Mouse (Mus musculus) NIH3T3 (cell line): ENCODE measurements around the gene Evi5.

ENCODE experiments used
- DNase-seq: peaks from one replicate; pipeline ENCODE4 v3.0.0-alpha.2; 2012; ENCODE audit warnings: low read depth

The Evi5 gene

DNA sequence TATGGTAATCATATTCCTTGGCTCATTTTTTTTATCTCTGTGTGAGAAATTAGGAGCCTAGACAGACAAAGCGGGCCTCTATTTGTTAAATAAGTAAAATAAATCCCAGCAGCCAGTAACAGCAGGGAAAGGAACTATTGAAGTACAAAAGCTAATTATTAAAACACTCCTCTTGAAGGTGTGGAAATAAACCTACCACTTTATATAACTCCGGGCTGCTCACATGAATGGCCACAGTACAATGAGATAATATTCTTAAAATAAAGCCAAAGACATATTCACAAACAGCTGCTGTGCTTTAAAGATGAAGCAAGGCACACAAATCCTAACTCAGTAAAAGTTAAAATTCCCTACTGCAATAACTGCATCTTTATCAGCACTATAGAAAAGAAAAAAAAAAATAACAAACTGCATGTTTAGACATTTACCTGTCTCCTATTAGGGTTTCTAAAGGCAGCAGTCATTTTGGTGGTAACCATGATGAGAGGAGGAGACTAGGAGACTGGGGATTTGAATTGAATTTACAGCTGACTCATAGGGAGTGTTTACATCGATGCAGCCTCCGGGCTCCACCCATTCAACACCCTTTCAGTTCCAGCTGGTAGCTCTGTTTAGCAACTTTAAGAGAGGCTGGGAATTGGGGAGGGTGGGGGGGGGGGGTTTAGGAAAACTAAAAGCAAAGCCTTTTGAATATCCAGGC lies at the start of gene Evi5:
Gene Evi5 (minus strand): TSS at position 547 of the 700 bp plus-strand sequence.
- peak; percentile 74 for DNase-seq

DNA sequence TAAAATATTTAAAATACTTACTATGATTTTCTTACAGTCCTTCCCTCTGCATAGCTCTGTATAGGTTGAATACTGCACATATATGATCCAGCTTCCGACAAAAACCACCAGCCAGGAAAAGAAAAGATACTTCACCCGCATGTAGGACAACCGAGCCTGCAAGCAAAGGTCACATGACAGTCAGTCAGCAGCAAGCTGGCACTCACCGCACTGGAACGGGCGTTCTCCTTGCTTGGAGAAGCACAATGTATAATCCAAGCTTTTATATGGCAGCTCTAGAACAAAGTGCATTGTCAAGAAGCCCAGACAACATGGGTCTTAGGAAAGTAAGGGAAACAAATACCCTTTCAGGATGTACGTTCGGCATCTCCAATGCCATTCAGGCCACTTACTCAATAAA lies 49.7 kb upstream of the Evi5 start:
- DNase-seq = no peak

DNA sequence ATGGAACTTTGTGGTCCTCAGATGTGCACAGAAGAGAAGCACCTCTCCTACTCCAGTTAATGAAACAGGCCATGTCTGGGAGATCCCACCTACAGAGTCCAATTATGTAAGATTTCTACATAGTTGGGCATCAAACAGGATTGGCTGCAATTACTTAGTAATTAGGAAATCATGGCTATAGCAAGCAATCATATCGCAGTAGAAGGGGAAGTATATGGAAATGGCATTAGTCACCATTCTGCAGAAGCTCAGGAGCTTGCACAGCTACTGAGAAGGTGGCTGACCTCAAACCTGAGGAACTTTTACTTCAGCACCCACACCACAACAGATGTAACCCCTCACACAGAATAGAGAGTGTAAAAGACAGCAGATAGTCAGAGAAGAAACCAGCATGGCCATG lies 47.9 kb upstream of the Evi5 start:
- DNase-seq = no peak

DNA sequence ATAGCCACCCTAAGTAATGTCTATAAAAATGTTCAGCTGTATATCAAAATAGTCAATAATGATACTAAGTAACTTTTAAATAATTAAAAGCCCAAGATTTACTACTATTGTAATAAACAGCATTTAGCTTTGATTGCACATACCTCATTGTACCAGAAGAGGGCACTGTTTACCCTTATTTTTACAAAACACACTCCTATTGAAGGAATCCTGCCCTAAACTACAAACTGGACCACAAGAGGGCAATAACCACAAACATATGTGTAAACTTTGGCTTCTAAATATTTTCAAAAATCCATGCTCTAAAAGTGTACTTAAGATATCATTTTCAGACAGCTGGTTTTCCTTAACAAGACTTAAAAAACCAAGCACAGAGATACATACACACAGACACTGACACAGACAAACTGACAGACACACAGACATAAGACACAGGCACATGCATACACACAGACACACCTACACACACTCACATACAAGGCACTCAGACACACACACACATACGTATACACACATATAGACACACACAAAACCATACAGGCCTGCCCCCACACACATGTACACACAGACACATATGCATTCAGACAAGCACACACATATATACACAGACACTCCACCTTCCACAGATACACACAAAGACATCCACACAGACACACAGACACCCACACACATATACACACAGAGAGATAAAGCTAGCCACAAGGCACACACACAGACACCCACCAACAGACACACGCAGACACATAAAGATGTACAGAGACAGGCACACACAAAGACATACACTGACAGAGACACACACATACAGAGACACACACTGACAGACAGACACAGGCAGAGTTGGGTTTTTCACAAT lies 46.7 kb upstream of the Evi5 start:
- DNase-seq = peak; percentile 91

DNA sequence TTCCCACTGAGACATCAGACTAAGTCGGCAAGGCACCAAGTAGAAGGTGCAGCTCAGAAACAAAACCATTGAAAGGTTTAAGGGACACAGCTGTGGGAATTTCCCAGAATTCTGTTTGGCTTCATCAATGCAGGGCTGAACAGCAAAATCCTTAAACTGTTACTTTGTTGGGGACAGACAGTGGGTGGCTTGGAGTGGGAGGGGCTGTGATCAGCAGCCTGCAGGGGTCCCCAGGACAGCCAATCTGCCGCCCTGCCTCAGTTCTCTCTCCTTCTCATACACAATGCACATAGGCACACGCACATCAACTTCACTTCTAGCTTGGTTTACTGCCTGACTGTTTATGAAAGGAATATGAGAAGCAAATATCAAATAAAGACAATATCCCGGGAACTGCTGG lies 40.4 kb upstream of the Evi5 start:
- no peak for DNase-seq

DNA sequence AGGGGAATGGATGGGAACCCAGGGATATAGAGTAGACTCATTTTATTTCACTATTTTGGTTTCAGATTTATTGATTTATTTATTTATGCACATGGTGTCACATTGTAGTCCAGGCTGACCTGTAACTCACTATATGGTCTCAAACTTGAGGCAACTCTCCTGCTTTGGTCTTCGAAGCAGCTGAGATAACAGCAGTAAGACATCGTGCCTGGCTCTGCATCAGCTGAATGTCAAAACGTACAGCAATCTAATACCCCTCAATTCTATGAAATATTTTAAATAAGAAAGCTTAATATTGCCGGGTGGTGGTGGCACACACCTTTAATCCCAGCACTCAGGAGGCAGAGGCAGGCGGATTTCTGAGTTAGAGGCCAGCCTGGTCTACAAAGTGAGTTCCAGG lies 36.1 kb upstream of the Evi5 start:
- DNase-seq = no peak

DNA sequence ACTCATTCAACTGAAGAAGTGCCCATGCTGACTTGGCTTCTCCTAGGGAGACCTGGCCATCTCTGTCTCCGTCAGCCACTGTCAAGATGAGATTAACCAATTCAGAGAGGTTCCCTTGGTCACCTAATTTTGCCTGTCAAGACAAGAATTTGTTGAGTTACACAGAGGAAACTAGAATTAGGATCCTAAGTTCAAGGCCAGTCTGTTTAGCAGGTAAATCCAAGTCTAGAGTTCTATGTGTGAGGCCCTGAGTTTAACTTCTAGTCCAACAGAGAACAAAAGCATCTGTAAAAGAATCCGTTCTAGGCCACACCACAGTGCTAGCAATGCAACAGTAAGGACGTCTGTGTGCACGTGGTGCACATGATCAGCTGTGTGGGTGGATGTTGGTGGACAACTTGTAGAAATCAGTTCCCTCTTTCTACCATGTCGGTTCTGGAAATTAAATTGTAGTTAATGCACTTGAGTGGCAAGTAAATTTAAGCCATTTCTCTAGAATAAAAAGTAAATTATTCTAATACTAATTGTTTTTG lies 35.2 kb upstream of the Evi5 start:
- no peak for DNase-seq

DNA sequence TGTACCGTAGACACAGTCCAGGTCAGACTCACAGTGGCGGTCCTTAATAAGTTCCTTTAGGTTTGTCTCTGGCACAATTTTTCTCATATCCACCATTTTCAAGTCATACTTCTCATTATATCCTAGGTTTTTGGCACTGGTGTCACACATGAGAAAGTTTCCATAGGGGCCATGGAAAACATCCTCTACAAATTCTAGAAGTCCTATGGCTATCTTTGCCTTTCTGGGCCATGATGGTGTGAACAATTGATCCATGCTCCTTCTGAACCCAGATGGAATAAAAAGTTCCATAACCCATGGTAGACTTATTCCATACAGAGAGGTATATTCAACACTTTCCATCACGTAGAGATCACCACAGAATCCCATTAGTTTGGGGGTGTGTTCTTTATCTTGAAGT lies 34.8 kb upstream of the Evi5 start:
- no peak for DNase-seq

DNA sequence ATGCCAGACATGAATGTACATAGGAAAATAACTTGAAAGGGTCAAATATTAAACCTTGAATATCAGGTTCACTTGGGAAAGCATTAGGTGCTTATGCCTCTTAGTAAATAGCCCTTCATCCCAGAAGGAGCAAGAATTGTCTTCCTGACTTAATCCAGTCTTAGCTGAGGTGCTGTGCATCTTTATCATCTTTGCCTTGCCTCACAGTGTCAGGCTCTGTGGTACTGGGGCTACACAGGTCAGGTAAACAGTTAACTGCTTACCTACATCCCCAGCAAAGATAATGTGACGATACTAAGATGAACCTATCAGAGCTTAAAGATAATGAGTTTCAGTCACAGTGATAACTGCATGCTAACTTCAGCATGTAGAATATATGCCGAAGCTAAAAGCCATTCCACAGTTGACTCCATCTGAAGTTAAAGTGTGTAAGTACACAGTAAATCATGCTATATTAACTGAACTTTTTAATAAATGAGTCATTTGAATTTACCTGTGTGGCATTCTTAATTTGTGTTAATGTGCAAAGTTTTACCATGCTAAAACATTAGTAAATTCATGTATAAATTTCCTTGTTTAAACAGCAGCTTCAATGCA lies 33.7 kb upstream of the Evi5 start:
- no peak for DNase-seq

DNA sequence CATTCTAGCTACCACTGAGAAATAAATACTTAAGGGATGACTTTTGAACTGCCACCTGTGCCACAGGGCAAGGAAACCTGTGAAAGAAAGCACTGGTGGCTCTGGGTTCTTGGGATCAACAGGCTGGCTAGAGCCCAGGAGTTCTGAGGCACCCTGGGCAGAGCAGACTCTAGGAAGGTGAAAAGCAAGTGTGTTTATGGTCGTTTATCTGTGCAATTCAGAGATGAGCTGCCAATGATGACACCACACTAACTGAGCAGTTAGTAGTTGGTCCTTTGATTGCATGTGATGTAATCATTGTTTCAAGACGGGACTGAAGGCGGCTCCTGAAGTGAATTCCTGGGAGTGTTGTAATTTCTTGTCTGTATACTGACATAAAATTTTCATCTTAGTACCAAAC lies 29.4 kb upstream of the Evi5 start:
- no peak for DNase-seq

DNA sequence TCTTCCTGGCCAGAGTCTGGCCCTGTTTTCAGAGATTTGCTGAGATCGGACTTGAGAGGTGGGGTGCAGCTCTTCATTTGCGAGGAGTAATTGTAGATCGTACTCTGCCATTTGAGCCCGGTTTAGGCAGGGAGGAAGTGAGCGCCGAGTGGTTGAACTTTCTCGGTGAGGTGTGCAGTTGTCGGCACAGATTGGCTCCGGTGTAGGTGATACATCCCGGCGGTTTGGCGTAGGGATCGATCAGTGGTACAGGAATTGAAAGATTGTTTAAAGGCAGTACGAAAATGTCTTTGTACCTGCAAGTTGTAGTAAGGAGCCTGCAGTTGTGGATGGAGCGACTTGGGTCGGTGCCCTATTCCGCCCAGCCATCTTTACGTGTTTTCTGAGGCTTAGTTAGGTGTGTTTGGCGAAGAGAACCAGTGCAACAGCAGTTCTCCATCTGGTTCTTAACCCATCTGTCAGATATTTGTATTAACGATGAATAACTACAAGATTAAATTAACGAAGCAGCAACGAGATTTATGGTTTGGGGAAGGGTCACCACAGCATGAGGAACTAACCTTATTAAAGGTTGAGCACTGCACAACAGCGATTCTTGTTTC lies 26.2 kb upstream of the Evi5 start:
- peak; percentile 46 for DNase-seq

DNA sequence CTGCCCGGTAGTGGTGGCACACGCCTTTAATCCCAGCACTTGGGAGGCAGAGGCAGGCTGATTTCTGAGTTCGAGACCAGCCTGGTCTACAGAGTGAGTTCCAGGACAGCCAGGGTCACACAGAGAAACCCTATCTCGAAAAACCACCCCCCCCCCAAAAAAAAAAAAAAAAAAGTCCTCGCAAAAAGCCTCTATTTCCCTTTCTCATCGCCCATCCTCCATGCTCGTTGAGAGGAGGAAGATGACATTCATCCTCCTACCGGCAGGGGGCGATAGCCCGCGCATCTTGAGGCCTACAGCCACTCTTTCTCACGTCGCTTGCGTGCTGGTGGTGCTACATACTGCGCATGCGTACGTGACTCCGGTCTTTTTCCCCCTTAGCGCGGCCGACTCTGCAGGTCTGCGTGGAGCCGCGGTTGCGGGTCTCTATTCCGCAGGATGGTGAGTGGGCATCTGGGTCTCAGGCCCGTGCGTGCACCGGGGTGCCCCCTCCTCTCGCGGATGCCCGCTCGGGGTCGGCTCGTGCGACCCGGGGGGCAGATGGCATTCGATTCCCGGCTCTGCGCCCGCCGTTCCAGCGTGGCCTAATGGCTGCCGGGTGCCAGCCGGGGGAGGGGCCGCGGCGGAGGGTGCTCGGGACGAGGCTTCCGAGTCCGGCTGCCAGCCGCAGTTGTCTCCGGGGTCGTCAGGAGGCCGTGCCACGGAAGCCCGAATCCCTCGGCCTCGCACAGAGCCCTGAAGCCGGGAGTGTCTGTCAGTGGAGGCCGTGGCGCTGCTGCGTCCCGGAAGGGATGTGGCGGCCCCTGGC lies 25.5 kb upstream of the Evi5 start, which contains the start of gene Rpl5:
Gene Rpl5 (plus strand): TSS at position 297 of the 808 bp plus-strand sequence.
- DNase-seq = peak; percentile 97

DNA sequence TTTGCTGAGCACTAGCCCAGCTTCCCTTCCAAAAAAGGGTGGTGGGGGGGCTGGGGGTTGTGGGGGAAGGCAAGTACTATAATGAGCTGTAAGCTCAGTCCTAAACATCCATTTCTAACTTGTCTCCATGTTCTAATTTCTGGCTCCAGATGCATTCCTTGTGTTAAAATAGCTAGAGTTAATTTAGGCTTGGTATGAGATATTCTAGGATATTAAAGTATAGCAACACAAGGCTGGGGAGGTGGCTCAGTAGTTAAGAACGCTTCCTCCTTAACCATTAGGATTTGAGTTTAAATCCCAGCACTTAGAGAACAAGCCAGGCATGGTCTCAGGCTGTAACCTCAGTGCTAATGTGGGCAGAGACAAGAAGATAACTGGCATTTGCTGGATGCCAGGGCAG lies 21.4 kb upstream of the Evi5 start:
- no peak for DNase-seq

DNA sequence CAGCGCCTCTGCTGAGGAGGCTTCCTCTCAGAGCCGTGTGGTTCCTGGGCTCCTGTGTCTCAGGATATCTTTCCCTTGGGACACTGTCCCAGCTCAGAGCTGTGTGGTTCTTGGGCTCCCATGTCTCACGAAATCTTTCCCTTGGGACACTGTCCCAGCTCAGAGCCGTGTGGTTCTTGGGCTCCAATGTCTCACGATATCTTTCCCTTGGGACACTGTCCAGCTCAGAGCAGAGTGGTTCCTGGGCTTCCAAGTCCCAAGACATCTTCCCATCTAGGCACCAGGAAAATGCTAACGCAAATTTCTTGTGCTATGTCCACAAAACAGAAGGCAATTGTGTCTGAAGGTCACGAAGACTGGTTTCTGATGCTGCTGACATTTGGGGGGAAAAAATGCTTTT lies 19.8 kb upstream of the Evi5 start:
- DNase-seq = no peak

DNA sequence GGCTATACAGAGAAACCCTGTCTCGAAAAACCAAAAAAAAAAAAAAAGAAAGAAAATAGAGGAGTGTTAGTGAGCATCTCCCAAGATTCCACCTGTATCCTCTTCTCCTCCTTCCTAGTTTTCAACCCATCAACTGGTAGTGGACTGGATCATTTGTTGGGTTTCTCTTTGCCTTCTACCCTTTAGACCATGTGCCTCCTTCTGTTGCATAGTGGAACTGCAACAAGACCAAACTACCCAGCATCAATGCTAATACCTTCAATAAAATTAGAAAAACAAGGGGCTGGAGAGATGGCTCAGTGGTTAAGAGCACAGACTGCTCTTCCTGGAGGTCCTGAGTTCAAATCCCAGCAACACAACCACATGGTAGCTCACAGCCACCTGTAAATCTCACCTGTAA lies 16.6 kb upstream of the Evi5 start:
- peak; percentile 73 for DNase-seq

DNA sequence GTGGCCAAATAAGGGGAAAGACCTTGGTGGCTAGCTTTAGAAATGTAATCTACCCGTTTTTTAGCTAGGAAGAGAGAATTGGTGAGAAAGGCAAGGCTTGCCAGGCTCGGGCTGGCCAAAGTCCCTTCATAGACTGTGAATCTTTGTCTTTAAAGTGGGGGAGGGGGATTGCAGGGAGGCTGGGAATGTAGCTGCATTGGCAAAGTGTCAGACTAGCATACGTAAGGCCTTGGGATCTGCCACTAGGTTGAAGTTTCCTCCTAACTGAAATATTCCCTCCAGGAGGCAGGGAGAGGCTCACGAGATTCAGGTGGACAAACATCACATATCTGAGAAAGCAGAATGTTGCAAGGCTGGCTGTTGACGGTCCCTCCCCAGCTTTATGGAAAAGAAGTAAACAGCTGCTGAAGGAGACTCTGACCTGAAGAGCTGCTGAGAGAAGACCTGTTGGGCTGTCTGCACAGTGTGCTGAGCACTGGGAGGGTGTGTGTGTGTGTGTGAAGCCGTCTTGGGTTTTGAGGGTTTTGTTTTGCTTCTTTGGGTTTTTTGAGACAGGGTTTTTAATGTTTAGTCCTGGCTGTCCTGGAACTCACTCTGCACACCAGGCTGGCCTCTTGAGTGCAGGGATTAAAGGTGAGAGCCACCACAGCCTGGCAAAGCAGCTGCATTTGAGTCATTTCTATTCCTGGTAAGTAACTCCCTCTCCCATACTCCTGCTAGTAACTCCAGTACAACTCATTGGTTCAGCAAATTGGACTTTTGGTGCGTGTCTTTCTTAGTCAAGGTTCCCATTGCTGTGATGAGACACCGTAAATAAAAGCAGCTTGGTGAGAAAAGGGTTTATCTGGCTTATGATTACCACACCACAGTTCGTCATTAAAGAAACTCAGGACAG lies 15.3 kb upstream of the Evi5 start:
- DNase-seq = no peak

DNA sequence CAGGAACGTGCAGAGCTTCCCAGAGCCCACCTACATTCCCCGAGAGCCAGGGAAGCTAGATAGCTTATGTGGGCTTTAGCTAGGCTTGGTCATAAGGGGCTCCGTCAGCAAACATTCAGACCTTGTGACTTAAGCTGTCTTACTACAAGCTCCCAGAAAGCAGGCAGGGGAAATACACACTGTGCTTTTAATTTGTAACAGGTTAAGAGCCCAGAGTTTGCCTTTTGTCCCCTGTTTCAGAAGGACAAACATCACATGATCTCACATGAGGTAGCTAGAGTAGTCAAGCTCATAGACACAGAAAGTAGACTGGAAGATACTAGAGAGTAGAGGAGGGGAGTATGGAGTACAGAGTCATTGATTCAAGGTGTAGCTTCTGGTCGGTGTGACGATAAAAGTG lies 5.8 kb upstream of the Evi5 start:
- DNase-seq = no peak

DNA sequence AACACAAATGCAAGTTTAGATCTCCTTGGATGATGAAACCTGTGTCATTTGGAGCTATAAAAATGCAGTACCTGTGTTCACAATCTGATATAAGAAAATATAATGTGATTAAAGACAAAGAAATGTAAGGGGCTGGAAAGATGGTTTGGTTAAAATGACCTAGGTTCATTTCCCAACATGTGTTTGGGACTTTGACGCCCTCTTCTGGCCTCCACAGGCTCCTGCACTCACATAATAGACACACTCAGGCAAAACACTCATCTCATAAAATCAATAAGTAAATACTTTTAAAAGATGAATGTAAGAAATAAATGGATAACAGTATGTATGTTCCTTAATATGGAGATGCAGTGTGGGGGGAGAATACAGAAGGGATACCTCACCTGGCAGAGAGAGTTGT lies 2.1 kb upstream of the Evi5 start:
- no peak for DNase-seq

DNA sequence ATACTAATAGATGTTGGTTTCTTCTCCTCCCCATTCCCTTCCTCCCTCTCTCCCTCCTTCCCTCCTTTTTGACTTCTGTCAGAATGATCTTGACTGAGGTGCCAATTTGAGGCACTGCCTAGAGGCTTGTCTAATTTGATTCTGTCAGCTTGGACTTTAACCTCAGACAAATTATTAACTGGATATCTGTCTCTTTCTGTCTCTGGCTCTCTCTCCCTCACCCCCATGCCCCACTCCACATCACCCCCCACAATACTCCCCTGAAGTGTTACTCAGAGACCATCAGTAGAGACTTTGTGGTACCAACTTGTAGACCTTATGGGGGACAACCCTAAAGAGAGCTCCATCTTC lies 329 bp upstream of the Evi5 start:
- no peak for DNase-seq

DNA sequence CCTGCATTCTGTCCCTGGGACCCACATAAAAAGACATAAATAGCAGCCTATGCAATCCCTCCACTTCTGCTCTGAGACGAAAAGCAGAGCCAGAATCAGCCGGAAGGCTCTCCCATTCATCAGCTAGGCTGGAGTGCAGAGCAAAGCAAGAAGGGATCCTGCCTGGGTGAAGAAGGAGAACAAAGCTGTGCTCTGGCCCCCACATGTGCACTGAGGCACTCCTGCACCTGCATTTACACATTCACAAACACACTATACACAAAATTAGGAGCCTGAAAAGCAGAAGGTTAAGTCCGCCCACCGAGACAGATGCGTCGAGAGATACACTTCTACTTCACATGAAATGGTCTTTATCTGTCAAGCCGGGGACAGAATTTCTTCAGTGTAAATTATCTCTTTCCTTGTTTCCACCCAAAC lies 1.0 kb downstream of the Evi5 start:
- DNase-seq = no peak

DNA sequence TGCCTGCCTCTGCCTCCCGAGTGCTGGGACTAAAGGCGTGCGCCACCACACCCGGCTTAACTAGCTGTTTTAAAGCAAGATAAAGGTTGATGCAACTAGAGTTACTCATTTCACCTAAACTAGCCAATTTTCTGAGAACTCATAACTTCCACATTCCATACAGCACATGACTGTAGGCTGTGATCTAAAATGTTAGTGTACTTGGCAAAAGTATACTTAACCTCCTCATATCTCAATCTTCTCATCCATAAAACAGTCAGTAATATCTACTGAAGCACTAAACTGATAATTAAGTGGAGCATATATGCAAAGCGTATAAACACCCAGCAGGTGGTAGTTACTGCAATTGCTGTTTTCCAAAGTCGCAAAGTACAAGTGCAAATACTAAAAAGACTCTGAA lies 1.6 kb downstream of the Evi5 start:
- no peak for DNase-seq
